Mouse (Mus musculus): ENCODE measurements at regions not wholly inside any gene's neighbourhood (a gene's known extent, or its start where the extent isn't known, plus 50 kb on each side); places are given as distances from the start of the nearest gene placed in this dataset.

GRCm38 (mm10) chr8:7710764-7711163, 950.3 kb downstream of the Efnb2 start:
- DNase-seq: no peak

GRCm38 (mm10) chr8:7709406-7709805, 951.6 kb downstream of the Efnb2 start:
- DNase-seq: no peak

GRCm38 (mm10) chr8:7691355-7691996, 969.6 kb downstream of the Efnb2 start:
- DNase-seq: no peak

DNA sequence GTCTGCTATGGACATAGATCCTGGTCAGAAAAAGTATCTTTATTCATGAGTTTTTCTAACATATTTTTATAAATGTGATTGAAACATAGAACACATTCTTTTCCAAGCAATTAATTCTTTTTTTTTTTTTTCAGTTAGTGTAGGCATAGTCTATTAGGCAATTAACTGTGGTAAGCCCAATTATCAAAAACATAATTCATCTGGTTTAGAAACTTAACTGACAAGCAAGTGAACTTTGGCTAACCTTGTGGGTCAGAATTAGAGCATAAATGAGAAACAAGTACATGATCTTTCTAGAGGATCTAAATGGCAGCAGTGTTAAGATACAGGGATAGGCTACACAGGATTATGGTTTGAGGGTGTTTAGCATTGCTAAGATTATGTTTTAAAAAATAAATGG, 1007.2 kb downstream of the Efnb2 start:
- no peak for DNase-seq
